Mouse (Mus musculus): Measurements from ENCODE around the gene Phospho2. TPM values are rescaled to one million over a fixed set of nuclear protein-coding genes. Genes with fewer than 3 reads are reported as not detected.
"Not testable (repeated sequence)": the region's sequence is repeated elsewhere in the genome, so short reads cannot be mapped to it uniquely, and the experiment has no call there.

Gene Phospho2
- polyA plus RNA-seq, 1 experiment from 2014 or later, result 13.0 TPM

DNA sequence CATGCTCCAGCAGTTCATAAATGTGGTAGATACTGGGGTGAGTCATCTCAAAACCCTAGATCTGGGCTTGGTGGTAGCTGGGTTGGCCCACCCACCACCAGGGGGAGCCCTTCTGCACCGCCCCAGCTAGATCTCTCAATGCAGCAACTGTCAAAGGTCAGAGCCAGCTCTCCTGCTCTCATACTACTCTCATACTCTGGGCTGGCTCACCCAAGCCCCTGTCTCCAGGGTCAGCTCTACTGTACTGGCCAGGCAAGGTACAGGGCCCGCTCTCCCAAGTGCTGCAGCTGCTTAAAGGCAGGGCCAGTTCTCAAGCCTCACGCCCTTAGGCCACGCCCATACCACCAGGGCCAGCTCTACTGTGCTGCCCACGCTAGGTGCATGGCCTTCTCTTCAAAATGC is 13.5 kb downstream of the Phospho2 start:
- peaks cover 36% of the 10 kb centered on the region for H3K4me1 ChIP-seq (replicated peaks)
- H3K9me3 ChIP-seq (replicated peaks), result no peaks in the 10 kb centered on the region
- ATAC-seq (ENCODE audit: low read depth), result peak; percentile 90
- H3K27me3 ChIP-seq, result no peaks in the 10 kb centered on the region
- peak overlapping the region; percentile 63 for H3K27ac ChIP-seq
- 0 out of 2 replicates have a peak, but pooled peaks cover 1% of the 10 kb centered on the region for H3K36me3 ChIP-seq
- DNase-seq, result peak; percentile 79
- H3K9ac ChIP-seq, result peak overlapping the region; percentile 53; the same call in 1 of the 2 replicates
- WGBS (ENCODE audit: insufficient replicate concordance), result 29% methylated on average over 5 of the region's 5 CpGs
- H3K4me2 ChIP-seq, result peak overlapping the region; percentile 69
- peak overlapping the region; percentile 50 for H3K4me3 ChIP-seq (replicated peaks)

DNA sequence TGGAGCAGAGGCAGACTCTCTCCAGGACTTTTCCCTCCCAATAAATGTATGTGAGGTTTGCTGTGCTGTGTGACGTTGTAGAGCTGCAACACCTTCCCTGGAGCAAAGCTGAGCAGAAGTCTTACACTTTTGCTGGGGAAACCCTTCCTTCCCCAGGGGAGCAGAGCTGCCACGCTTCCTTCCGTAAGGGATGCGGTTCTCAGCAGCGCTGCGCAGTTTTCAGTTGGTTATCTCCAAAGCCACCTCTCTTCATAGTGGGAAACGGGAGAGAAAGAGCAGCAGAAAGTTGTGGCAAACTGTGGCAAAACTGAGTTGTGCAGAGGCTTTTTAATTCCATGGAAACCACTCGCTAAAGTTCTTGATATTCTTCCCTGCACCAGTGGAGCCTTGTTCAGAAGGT is 14.3 kb downstream of the Phospho2 start:
- Histone ChIP-seq H3K9me3 (replicated peaks) (no peaks in the 10 kb centered on the region), H3K27ac (peak overlapping the region; percentile 57; the same call in 1 of the 2 replicates), H3K9ac (peak overlapping the region; percentile 29; the same call in 1 of the 2 replicates), H3K4me2 (peak overlapping the region; percentile 69), H3K4me3 (replicated peaks) (peak overlapping the region; percentile 50; the same call in 1 of the 2 replicates), H3K36me3 (no peaks in the 10 kb centered on the region), H3K27me3 (no peaks in the 10 kb centered on the region), H3K4me1 (replicated peaks) (peaks cover 36% of the 10 kb centered on the region)
- DNase-seq (no peak), ATAC-seq (ENCODE audit: low read depth) (no peak)
- WGBS (ENCODE audit: insufficient replicate concordance), result 41% methylated on average over 8 of the region's 8 CpGs

GRCm38 (mm10) chr2:69804663-69805062 is 15.2 kb downstream of the Phospho2 start:
- H3K27me3 ChIP-seq; H3K9ac ChIP-seq; H3K4me2 ChIP-seq; H3K27ac ChIP-seq; H3K36me3 ChIP-seq; H3K9me3 ChIP-seq (replicated peaks); H3K4me3 ChIP-seq (replicated peaks); ATAC-seq (ENCODE audit: low read depth): not testable (repeated sequence)
- WGBS (ENCODE audit: insufficient replicate concordance), result 39% methylated on average over 9 of the region's 9 CpGs
- peaks cover 36% of the 10 kb centered on the region for H3K4me1 ChIP-seq (replicated peaks)
- DNase-seq, result peak; percentile 40

- 62% methylated on average over 15 of the region's 15 CpGs for WGBS (ENCODE audit: insufficient replicate concordance)
- Histone ChIP-seq H3K9ac (no peak overlapping the region), H3K36me3 (no peaks in the 10 kb centered on the region), H3K4me1 (replicated peaks) (peaks cover 22% of the 10 kb centered on the region), H3K27ac (no peak overlapping the region), H3K9me3 (replicated peaks) (no peaks in the 10 kb centered on the region), H3K27me3 (no peaks in the 10 kb centered on the region), H3K4me2 (no peak overlapping the region), H3K4me3 (replicated peaks) (no peak overlapping the region)
- DNase-seq (no peak), ATAC-seq (ENCODE audit: low read depth) (no peak)
These were observed 20.7 kb downstream of the Phospho2 start for GRCm38 (mm10) chr2:69810169-69810568.

DNA sequence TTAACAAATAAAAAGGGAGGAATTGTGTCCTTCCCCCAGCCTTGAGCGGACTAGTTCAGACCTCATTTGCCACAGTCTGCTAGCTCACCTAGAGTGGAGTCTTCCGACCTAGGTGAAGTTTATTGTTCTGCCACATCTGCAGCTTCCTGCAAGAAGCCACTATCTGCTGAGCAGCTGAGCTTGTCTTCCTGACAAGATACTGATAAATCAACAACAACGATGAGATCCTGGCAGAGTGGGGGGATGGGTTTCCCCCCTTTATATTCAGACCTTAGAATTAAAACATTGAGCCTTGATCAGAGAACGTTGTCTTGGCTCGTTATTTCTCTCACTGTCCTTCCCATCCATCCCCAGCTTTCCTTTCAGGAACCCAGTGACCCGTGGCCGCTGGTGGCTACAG is 21.9 kb downstream of the Phospho2 start:
- ATAC-seq (ENCODE audit: low read depth), result 0 out of 2 replicates have a peak, but pooled peaks have one; percentile 29

DNA sequence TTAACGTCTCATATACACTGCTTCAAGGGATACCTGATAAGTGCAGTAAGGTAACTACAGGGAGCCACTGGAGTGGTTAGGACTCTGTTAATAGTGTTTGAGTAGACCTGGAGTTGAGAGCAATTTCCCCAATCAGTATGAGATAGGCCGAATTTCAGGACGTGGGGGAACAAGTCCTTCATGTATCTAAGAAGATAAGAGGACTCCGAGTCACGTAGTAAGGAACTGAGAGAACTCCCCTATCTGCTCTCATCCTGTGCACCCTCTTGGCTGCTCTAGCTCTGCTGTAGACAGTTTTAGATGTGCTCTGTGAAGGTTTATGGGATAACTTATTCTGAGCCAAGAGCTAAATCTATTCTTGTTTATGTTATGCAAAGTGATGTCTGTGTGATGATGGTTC is 27.2 kb downstream of the Phospho2 start:
- peak; percentile 85 for ATAC-seq (ENCODE audit: low read depth)
- no peaks in the 10 kb centered on the region for H3K27me3 ChIP-seq
- DNase-seq, result no peak
- H3K27ac ChIP-seq, result peak overlapping the region; percentile 47; the same call in 1 of the 2 replicates
- no peaks in the 10 kb centered on the region for H3K9me3 ChIP-seq (replicated peaks)
- peaks cover 68% of the 10 kb centered on the region for H3K4me1 ChIP-seq (replicated peaks)
- WGBS (ENCODE audit: insufficient replicate concordance), result 11% methylated on average over 5 of the region's 5 CpGs
- no peak overlapping the region for H3K9ac ChIP-seq
- H3K4me2 ChIP-seq, result no peak overlapping the region
- no peak overlapping the region for H3K4me3 ChIP-seq (replicated peaks)
- no peaks in the 10 kb centered on the region for H3K36me3 ChIP-seq

More for the DNA sequence above, 21.9 kb downstream of the Phospho2 start:
- WGBS (ENCODE audit: insufficient replicate concordance), result 31% methylated on average over 7 of the region's 7 CpGs
- H3K27me3 ChIP-seq; H3K4me2 ChIP-seq; H3K36me3 ChIP-seq; DNase-seq; H3K9me3 ChIP-seq (replicated peaks); H3K9ac ChIP-seq; H3K27ac ChIP-seq; H3K4me3 ChIP-seq (replicated peaks): not testable (repeated sequence)
- H3K4me1 ChIP-seq (replicated peaks), result peaks cover 33% of the 10 kb centered on the region

- peak; percentile 54 for DNase-seq
- Histone ChIP-seq H3K9ac (peak overlapping the region; percentile 12; the same call in 1 of the 2 replicates), H3K36me3 (no peaks in the 10 kb centered on the region), H3K27me3 (no peaks in the 10 kb centered on the region), H3K4me1 (replicated peaks) (peaks cover 74% of the 10 kb centered on the region), H3K9me3 (replicated peaks) (no peaks in the 10 kb centered on the region), H3K27ac (peak overlapping the region; percentile 85), H3K4me2 (peak overlapping the region; percentile 50), H3K4me3 (replicated peaks) (no peak overlapping the region)
- WGBS (ENCODE audit: insufficient replicate concordance), result 36% methylated on average over 9 of the region's 9 CpGs
- peak; percentile 61 for ATAC-seq (ENCODE audit: low read depth)
These were observed 29.1 kb downstream of the Phospho2 start for GRCm38 (mm10) chr2:69818350-69819085.

DNA sequence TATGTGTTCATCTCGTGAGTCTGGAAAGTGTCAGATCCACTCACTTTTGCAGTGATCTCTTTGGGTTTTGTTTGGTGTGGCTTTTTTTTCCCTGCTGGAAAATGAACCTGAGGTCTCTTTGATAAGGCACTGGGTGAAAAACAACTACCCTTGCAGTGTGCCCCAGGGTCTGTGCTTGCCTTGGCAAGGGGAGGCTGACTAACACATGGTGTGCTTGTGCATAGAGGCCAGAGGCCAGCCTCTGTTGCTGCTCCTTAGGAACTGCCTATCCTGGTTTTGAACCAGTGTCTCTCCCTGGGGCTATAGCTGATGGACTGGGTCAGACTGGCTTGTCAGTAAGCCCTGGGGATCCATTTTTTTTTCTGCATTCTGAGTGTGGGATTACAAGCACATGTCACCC is 30.8 kb downstream of the Phospho2 start:
- peaks cover 84% of the 10 kb centered on the region for H3K4me1 ChIP-seq (replicated peaks)
- H3K4me3 ChIP-seq (replicated peaks), result no peak overlapping the region
- ATAC-seq (ENCODE audit: low read depth), result no peak

DNA sequence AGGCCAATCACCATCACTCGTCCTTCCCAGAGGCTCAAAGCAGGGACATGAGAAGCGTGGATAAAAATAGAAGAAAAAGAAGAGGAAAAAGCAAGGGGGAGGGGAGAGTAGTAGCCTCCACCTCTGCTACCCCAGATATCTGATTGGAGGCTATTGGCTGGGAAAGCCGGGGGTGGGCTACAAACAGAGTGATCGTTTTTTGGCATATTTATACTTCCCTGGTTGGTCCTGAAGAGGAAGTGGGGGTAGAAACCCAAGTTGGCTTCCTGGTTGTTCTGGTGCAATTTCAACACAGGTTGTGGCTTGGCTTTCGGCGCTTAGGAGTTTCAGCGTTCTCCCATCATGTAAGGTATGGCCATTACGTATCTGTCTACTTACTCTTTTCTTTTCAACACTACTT is 32.3 kb downstream of the Phospho2 start, which contains the start of gene Klhl23:
Gene Klhl23, plus strand, starts transcription at position 234 of the 400 bp plus-strand sequence.
- peak; percentile 53 for DNase-seq
- ATAC-seq (ENCODE audit: low read depth), result peak; percentile 60
- Histone ChIP-seq H3K4me3 (replicated peaks) (peak within 1 kb of the TSS; percentile 95), H3K36me3 (peaks cover 25% of the 10 kb centered on the region), H3K4me1 (replicated peaks) (peaks cover 79% of the 10 kb centered on the region), H3K9ac (peak within 1 kb of the TSS; percentile 98), H3K27me3 (no peaks in the 10 kb centered on the region), H3K4me2 (peak within 1 kb of the TSS; percentile 95), H3K9me3 (replicated peaks) (no peaks in the 10 kb centered on the region), H3K27ac (peak within 1 kb of the TSS; percentile 92)
- WGBS (ENCODE audit: insufficient replicate concordance), result 2% methylated on average over 8 of the region's 8 CpGs

More for the DNA sequence above, 30.8 kb downstream of the Phospho2 start:
- Histone ChIP-seq H3K27ac (peak overlapping the region; percentile 73), H3K9ac (no peak overlapping the region), H3K36me3 (peaks cover 13% of the 10 kb centered on the region), H3K4me2 (no peak overlapping the region), H3K9me3 (replicated peaks) (no peaks in the 10 kb centered on the region), H3K27me3 (no peaks in the 10 kb centered on the region)
- 45% methylated on average over 1 of the region's 1 CpGs for WGBS (ENCODE audit: insufficient replicate concordance)
- no peak for DNase-seq

DNA sequence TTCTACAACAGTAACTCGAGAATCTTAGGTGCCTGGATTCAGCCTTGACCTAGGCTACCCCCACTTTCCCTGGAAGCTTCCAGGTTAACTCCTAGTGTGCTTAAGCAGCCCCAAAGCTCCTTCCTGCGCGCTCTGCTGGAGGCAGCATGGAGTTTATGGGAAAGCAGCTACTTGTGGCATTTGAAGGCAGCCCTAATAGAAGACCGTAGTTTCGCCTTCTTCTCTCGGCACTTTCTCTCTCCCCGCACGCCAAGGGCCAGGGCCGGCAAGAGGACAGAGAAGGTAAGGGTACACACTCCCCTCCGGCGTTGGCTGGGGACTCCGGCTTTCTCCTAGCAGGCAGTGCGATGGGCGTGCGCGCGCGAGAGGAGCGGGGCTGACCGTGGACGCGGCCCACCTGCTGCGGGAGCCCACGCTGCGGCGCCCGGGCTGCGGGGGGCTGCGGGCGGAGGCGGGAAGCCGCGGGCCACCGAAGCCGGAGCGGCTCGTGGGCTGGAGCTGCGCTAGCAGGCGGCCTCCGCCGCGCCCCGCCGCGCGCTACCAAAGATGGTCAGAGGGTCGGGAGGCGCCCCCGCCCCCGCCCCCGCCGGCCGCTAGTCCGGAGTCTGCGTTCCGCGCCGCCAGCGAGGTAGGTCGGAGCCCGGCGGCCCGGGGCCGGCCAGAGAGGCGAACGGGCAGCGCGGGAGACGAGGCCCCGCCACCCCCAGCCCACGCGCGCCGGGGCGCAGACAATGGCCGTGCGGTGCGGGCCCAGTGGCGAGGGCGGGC is 33.1 kb downstream of the Phospho2 start:
- H3K27me3 ChIP-seq, result no peaks in the 10 kb centered on the region
- DNase-seq (no peak), ATAC-seq (ENCODE audit: low read depth) (peak; percentile 39)
- peak overlapping the region; percentile 92 for H3K27ac ChIP-seq
- no peaks in the 10 kb centered on the region for H3K9me3 ChIP-seq (replicated peaks)
- under 1% methylated on average over 80 of the region's 80 CpGs for WGBS (ENCODE audit: insufficient replicate concordance)
- peak overlapping the region; percentile 95 for H3K4me2 ChIP-seq
- peak overlapping the region; percentile 95 for H3K4me3 ChIP-seq (replicated peaks)
- peaks cover 29% of the 10 kb centered on the region for H3K36me3 ChIP-seq
- peak overlapping the region; percentile 98 for H3K9ac ChIP-seq
- peaks cover 73% of the 10 kb centered on the region for H3K4me1 ChIP-seq (replicated peaks)

DNA sequence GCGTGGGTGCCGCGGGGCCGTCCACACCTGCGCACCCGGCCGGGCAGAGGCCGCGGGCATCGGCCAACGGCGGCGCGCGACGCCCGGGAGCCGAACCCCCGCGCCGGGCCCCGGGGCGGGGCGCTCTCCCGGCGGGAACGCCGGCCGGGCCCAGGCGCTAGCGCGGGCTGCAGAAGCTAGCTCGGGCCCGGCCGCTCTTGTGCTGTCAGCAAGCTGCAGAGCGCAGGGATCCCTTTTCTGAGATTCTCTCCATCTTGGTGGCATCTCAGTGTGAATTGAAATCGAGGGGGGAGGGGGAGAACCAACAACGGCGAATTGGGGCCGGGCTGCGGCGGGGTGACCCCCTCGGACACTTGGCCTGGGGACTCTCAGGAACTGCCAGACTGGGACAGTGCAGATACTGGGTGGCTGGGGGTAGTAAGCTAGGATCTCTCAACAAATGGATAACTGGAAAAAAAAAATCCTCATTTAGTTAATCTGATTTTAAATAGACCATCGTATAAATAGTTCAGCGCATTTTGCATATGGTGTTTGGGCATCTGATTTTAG is 33.8 kb downstream of the Phospho2 start:
- peak; percentile 78 for ATAC-seq (ENCODE audit: low read depth)
- peaks cover 70% of the 10 kb centered on the region for H3K4me1 ChIP-seq (replicated peaks)
- H3K4me2 ChIP-seq, result peak overlapping the region; percentile 95
- peak overlapping the region; percentile 98 for H3K9ac ChIP-seq
- peak overlapping the region; percentile 92 for H3K27ac ChIP-seq
- H3K36me3 ChIP-seq, result peaks cover 29% of the 10 kb centered on the region
- peak overlapping the region; percentile 95 for H3K4me3 ChIP-seq (replicated peaks)
- H3K27me3 ChIP-seq, result no peaks in the 10 kb centered on the region
- no peaks in the 10 kb centered on the region for H3K9me3 ChIP-seq (replicated peaks)
- no peak for DNase-seq
- WGBS (ENCODE audit: insufficient replicate concordance), result 2% methylated on average over 45 of the region's 45 CpGs

All from liver, embryonic 13.5 days (tissue).